In the genomic region with DNA sequence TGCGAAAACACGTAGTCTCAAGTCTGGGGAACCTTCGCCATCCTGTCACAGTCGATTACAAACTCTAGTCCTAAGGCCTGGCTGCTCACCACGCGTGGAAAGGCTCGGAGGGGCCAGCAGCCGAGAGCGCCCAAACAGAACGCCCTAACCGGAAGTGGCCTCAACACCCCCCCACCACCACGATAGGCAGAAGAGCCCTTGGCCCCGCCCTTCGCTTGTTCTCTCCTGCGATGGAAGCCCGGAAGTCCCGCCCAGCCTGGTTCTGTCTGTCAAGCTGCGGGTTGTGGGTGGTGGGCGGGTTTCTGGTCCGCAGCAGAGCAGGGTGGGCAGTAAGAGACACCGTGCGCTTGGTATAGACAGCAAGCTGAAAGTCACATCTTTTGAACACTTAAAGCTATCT, we compare ENCODE assay signal across 7 mouse cellular contexts. TPM values are rescaled to one million over a fixed set of nuclear protein-coding genes. Genes with fewer than 3 reads are reported as not detected.
DNase-seq lines count a peak whose midpoint lies in the region; ATAC-seq and TF ChIP-seq lines count a peak whose summit lies in the region.

No protein-coding gene starts in this region.

- peak; percentile 78 for TF ChIP-seq POLR2A in small intestine, adult 2 months (IDR thresholded peaks at IDR 0.05; ENCODE audit: low read depth, low read length)

- H3K9ac ChIP-seq in intestine, postnatal 0 days (ENCODE audit: low read depth, low read length) = peak overlapping the region; percentile 62
- peak overlapping the region; percentile 69 for H3K9ac ChIP-seq in midbrain, embryonic 12.5 days (replicated peaks)

- no peak for TF ChIP-seq CTCF in intestine, postnatal 0 days (IDR thresholded peaks at IDR 0.05; ENCODE audit: low read depth)
- no peak for TF ChIP-seq CTCF in small intestine, adult 2 months (IDR thresholded peaks at IDR 0.05; ENCODE audit: extremely low read depth, insufficient read length, insufficient replicate concordance, low read depth, low read length)

- intact Hi-C loops in left cerebral cortex, postnatal 4 days (cut with DNase I) = no loop called here

- H3K4me2 ChIP-seq in intestine, postnatal 0 days (replicated peaks; ENCODE audit: low read depth) = peak overlapping the region; percentile 70
- peak overlapping the region; percentile 66 for H3K4me2 ChIP-seq in midbrain, embryonic 12.5 days (replicated peaks)

- peak; percentile 81 for ATAC-seq in intestine, postnatal 0 days
- peak; percentile 98 for ATAC-seq in midbrain, embryonic 12.5 days (ENCODE audit: low FRiP score, low read depth)

- 0% methylated on average over 22 of the region's 22 CpGs for WGBS in intestine, postnatal 0 days
- 0% methylated on average over 22 of the region's 22 CpGs for WGBS in midbrain, embryonic 12.5 days
- under 1% methylated on average over 22 of the region's 22 CpGs for WGBS in small intestine, adult 2 months

- H3K4me3 ChIP-seq in intestine, postnatal 0 days (ENCODE audit: low read depth, low read length) = peak overlapping the region; percentile 52
- peak overlapping the region; percentile 59 for H3K4me3 ChIP-seq in midbrain, embryonic 12.5 days
- H3K4me3 ChIP-seq in small intestine, adult 2 months (ENCODE audit: low read depth, low read length) = peak overlapping the region; percentile 70

- peaks cover 2% of the 10 kb centered on the region for H3K4me1 ChIP-seq in intestine, postnatal 0 days (replicated peaks; ENCODE audit: control insufficient read depth, insufficient read depth, low read length)
- H3K4me1 ChIP-seq in midbrain, embryonic 12.5 days = no peaks in the 10 kb centered on the region
- H3K4me1 ChIP-seq in small intestine, adult 2 months (ENCODE audit: control insufficient read depth, insufficient read depth, insufficient read length, low read length) = peaks cover 9% of the 10 kb centered on the region; the same call in 1 of the 2 replicates

- H3K27me3 ChIP-seq in intestine, postnatal 0 days (replicated peaks; ENCODE audit: control insufficient read depth, insufficient read depth, low read length) = no peaks in the 10 kb centered on the region
- peaks cover 4% of the 10 kb centered on the region; the same call in 1 of the 2 replicates for H3K27me3 ChIP-seq in midbrain, embryonic 12.5 days
- H3K27me3 ChIP-seq in small intestine, adult 2 months (ENCODE audit: control insufficient read depth, insufficient read depth, low read length) = no peaks in the 10 kb centered on the region

- peak overlapping the region; percentile 84 for H3K27ac ChIP-seq in intestine, postnatal 0 days (ENCODE audit: low read depth, low read length)
- peak overlapping the region; percentile 76; the same call in 1 of the 2 replicates for H3K27ac ChIP-seq in midbrain, embryonic 12.5 days (replicated peaks)
- H3K27ac ChIP-seq in small intestine, adult 2 months (ENCODE audit: insufficient read depth, low read depth, low read length) = peak overlapping the region; percentile 74

- peak; percentile 94 for DNase-seq in adrenal gland, adult 8-10 months
- peak; percentile 93 for DNase-seq in embryo, embryonic 9.5 days (ENCODE audit: extremely low spot score)
- peak; percentile 86 to 97 for DNase-seq in gastrocnemius, postnatal 4 days (ENCODE audit: low spot score in 2 of 2)
- peak; percentile 98 for DNase-seq in left cerebral cortex, postnatal 4 days

- H3K9me3 ChIP-seq in intestine, postnatal 0 days (ENCODE audit: control insufficient read depth) = no peaks in the 10 kb centered on the region
- no peaks in the 10 kb centered on the region for H3K9me3 ChIP-seq in midbrain, embryonic 12.5 days

- H3K36me3 ChIP-seq in intestine, postnatal 0 days (ENCODE audit: control insufficient read depth, insufficient read depth) = no peaks in the 10 kb centered on the region
- no peaks in the 10 kb centered on the region for H3K36me3 ChIP-seq in midbrain, embryonic 12.5 days
- H3K36me3 ChIP-seq in small intestine, adult 2 months (ENCODE audit: control insufficient read depth, insufficient read depth, low read length) = no peaks in the 10 kb centered on the region

RNA-seq across cellular contexts. Expression of a gene that starts 12.8 kb away (rescaled TPM):
- under 1 TPM in 2 of 4 experiments, not detected in 2; 0.21 to 0.22 TPM for total RNA-seq in adrenal gland, adult 8-10 months (2022)
- not detected for total RNA-seq in gastrocnemius, postnatal 4 days (2021)
- polyA plus RNA-seq in intestine, postnatal 0 days (2015; fragmentation: Nextera tagmentation; extraction: Ambion mirVana) = 0.08 and 0.10 TPM in 2 replicates
- total RNA-seq in left cerebral cortex, postnatal 4 days (2021) = under 1 TPM; 0.56 TPM
- 1.8 and 2.1 TPM in 2 replicates for polyA plus RNA-seq in midbrain, embryonic 12.5 days (2016; fragmentation: Nextera tagmentation; extraction: Ambion mirVana)
- polyA plus RNA-seq in small intestine, adult 2 months (2012; rRNA removed) = 0.10 TPM in 1 of 2 replicates, not detected in the other

Comparison
In these comparisons a context has a peak if more than half of its experiments do, and no peak if none do; other contexts are left out.
1. Peak in every context shown above with its lines: DNase-seq, ATAC-seq, H3K4me3 ChIP-seq and H3K27ac ChIP-seq.